Mouse (Mus musculus) heart, embryonic 16.5 days (tissue): ENCODE results near the gene Kif1b. TPM values are rescaled to one million over a fixed set of nuclear protein-coding genes. Genes with fewer than 3 reads are reported as not detected.
"Not testable (repeated sequence)": the region's sequence is repeated elsewhere in the genome, so short reads cannot be mapped to it uniquely, and the experiment has no call there.

Experiments used
- ATAC-seq: fragments of 200-750 bp; cut with Nextera tagmentation; replicated peaks from 2 replicates; pipeline ENCODE4 v1.8.0; 2017; ENCODE audit warnings: moderate number of reproducible peaks; ENCODE audit not compliant: insufficient read depth, low FRiP score; ENCODE audit errors: extremely low read depth
- H3K27ac ChIP-seq: fragments of 300-500 bp; sonication (generic); 2 replicates; pipeline ENCODE4 v1.5.1; 2014; ENCODE audit warnings: mild to moderate bottlenecking, low read length, control low read depth, moderate library complexity
- H3K27me3 ChIP-seq: fragments of 300-500 bp; sonication (generic); 2 replicates; pipeline ENCODE4 v1.6.1; 2014; ENCODE audit warnings: low read length, mixed read lengths; ENCODE audit not compliant: control insufficient read depth, insufficient read depth
- H3K36me3 ChIP-seq: fragments of 300-500 bp; sonication (generic); 2 replicates; pipeline ENCODE4 v1.6.1; 2014; ENCODE audit not compliant: control insufficient read depth, insufficient read depth
- H3K4me1 ChIP-seq: fragments of 300-500 bp; sonication (generic); 2 replicates; pipeline ENCODE4 v1.6.1; 2014; ENCODE audit warnings: low read length, mixed read lengths; ENCODE audit not compliant: control insufficient read depth, insufficient read depth
- H3K4me2 ChIP-seq: fragments of 300-500 bp; sonication (generic); 2 replicates; pipeline ENCODE4 v1.6.1; 2014; ENCODE audit warnings: low read depth, mild to moderate bottlenecking, control low read depth, low read length
- H3K4me3 ChIP-seq: fragments of 300-500 bp; sonication (generic); 2 replicates; pipeline ENCODE4 v1.5.1; 2014; ENCODE audit warnings: mild to moderate bottlenecking, control low read depth, low read length
- H3K9ac ChIP-seq: fragments of 300-500 bp; sonication (generic); 2 replicates; pipeline ENCODE4 v1.6.1; 2014; ENCODE audit warnings: low read length, control low read depth
- H3K9me3 ChIP-seq: fragments of 300-500 bp; sonication (generic); replicated peaks from 2 replicates; pipeline ENCODE4 v1.6.1; 2016; ENCODE audit warnings: low read length; ENCODE audit not compliant: control insufficient read depth
- WGBS: fragments of 180-500 bp; shearing (Covaris S2); extraction: QIAGEN DNeasy Blood & Tissue Kit; methylation state at CpG from one replicate; pipeline ENCODE4 v1.1.7; 2014; 5-methylcytosine and 5-hydroxymethylcytosine counted together
- polyA plus RNA-seq: library from polyadenylated mRNA; unstranded; fragments of >200 nt; fragmentation: Nextera tagmentation; extraction: Ambion mirVana; gene quantifications from 2 replicates; pipeline ENCODE4 v1.2.1, GENCODE M21; 2015

The Kif1b gene
- polyA plus RNA-seq, 1 experiment from 2014 or later = 39.8 TPM

- Histone ChIP-seq H3K4me1 (peaks cover 12% of the 10 kb centered on the region), H3K36me3 (no peaks in the 10 kb centered on the region), H3K9ac (no peak overlapping the region), H3K27me3 (no peaks in the 10 kb centered on the region), H3K27ac (no peak overlapping the region), H3K9me3 (no peaks in the 10 kb centered on the region), H3K4me2 (no peak overlapping the region), H3K4me3 (no peak overlapping the region)
- no peak for ATAC-seq
- 61% methylated on average over 5 of the region's 5 CpGs for WGBS
Measured at GRCm38 (mm10) chr4:149171581-149171981, 135.9 kb downstream of the Kif1b start.

DNA sequence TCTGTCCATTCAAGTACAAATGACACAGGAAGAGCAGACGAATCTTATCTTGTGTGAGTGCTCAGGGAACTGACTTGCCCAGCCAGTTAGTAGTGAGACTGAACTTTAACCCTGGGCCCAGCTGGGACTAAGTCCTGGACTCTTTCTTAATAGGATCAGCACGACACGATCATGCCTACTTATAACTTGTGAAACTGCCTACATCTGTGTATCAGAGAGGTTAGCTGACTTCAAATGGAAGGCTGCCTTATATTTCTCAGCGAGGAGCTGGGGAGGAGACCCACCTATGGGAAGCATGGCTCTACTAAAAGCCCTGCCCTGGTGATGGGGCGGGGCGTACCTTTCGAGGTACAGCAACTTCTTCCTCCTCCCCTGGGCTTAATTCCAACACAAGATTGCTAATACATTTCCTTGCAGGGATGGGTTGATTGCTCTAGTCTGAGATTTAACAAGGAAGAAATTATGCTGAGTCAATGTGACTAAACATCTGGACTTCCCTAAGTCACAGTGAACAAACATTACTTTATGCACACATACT, 137.0 kb downstream of the Kif1b start:
- WGBS = 58% methylated on average over 7 of the region's 7 CpGs

GRCm38 (mm10) chr4:149169926-149170325, 137.6 kb downstream of the Kif1b start:
- not testable (repeated sequence) for H3K36me3 ChIP-seq, ATAC-seq, H3K9ac ChIP-seq, H3K4me3 ChIP-seq, H3K27me3 ChIP-seq, H3K27ac ChIP-seq, H3K4me2 ChIP-seq, H3K9me3 ChIP-seq
- WGBS = 83% methylated on average over 7 of the region's 8 CpGs
- peaks cover 20% of the 10 kb centered on the region for H3K4me1 ChIP-seq

More for the DNA sequence above, 137.0 kb downstream of the Kif1b start:
- Histone ChIP-seq H3K4me2 (no peak overlapping the region), H3K36me3 (no peaks in the 10 kb centered on the region), H3K9ac (no peak overlapping the region), H3K27me3 (no peaks in the 10 kb centered on the region), H3K4me3 (no peak overlapping the region), H3K9me3 (no peaks in the 10 kb centered on the region), H3K27ac (peak overlapping the region; percentile 13), H3K4me1 (peaks cover 16% of the 10 kb centered on the region)
- ATAC-seq = no peak

- H3K4me2 ChIP-seq = no peak overlapping the region
Measured at GRCm38 (mm10) chr4:149168016-149168415, 139.5 kb downstream of the Kif1b start.

GRCm38 (mm10) chr4:149166957-149167611, 140.4 kb downstream of the Kif1b start:
- ATAC-seq = peak; percentile 37
- Histone ChIP-seq H3K4me3 (peak overlapping the region; percentile 79), H3K27me3 (no peaks in the 10 kb centered on the region), H3K9ac (peak overlapping the region; percentile 80), H3K9me3 (no peaks in the 10 kb centered on the region), H3K36me3 (0 out of 2 replicates have a peak, but pooled peaks cover 6% of the 10 kb centered on the region), H3K27ac (peak overlapping the region; percentile 77), H3K4me2 (peak overlapping the region; percentile 97), H3K4me1 (peaks cover 8% of the 10 kb centered on the region)
- under 1% methylated on average over 27 of the region's 27 CpGs for WGBS

More at GRCm38 (mm10) chr4:149168016-149168415, 139.5 kb downstream of the Kif1b start:
- H3K27me3 ChIP-seq = no peaks in the 10 kb centered on the region
- WGBS = 41% methylated on average over 2 of the region's 2 CpGs
- ATAC-seq = no peak
- 0 out of 2 replicates have a peak, but pooled peaks cover 2% of the 10 kb centered on the region for H3K36me3 ChIP-seq
- no peak overlapping the region for H3K9ac ChIP-seq
- no peaks in the 10 kb centered on the region for H3K9me3 ChIP-seq
- no peak overlapping the region for H3K27ac ChIP-seq
- no peak overlapping the region for H3K4me3 ChIP-seq
- H3K4me1 ChIP-seq = peaks cover 18% of the 10 kb centered on the region

- H3K9me3 ChIP-seq = no peaks in the 10 kb centered on the region
- peak within 1 kb of the TSS; percentile 93 for H3K9ac ChIP-seq
- H3K27me3 ChIP-seq = no peaks in the 10 kb centered on the region
- peak within 1 kb of the TSS; percentile 97 for H3K4me2 ChIP-seq
- H3K36me3 ChIP-seq = peaks cover 8% of the 10 kb centered on the region
- peak; percentile 100 for ATAC-seq
- H3K4me1 ChIP-seq = peaks cover 8% of the 10 kb centered on the region
- peak within 1 kb of the TSS; percentile 79 for H3K4me3 ChIP-seq
- peak within 1 kb of the TSS; percentile 83 for H3K27ac ChIP-seq
- under 1% methylated on average over 59 of the region's 59 CpGs for WGBS
Measured at GRCm38 (mm10) chr4:149166215-149166946, 141.1 kb downstream of the Kif1b start, which contains the start of gene Pgd. TSS of gene Pgd (minus strand) at chr4:149166771.

DNA sequence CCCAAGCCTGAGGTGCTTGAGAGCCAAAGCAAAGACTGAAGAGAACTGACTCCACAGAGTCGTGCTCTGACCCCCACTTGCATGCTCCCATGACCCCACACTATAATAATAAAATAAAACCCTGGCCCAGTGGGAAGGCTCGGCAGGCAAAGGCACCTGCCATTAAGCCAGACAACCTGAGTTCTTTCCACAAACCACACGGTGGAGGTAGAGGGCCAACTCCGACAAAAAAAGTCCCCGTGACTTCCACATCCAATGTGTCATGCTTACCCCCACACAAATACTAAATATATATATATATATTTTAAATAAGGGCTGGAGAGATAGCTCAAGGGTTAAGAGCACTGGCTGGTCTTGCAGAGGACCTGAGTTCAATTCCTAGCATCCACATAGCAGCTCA, 143.3 kb downstream of the Kif1b start:
- peaks cover 21% of the 10 kb centered on the region for H3K36me3 ChIP-seq
- H3K27ac ChIP-seq = no peak overlapping the region
- peaks cover 8% of the 10 kb centered on the region for H3K4me1 ChIP-seq
- H3K4me3 ChIP-seq = no peak overlapping the region
- no peaks in the 10 kb centered on the region for H3K9me3 ChIP-seq
- H3K9ac ChIP-seq = no peak overlapping the region
- 60% methylated on average over 5 of the region's 5 CpGs for WGBS
- no peak for ATAC-seq
- no peak overlapping the region for H3K4me2 ChIP-seq
- H3K27me3 ChIP-seq = no peaks in the 10 kb centered on the region

- 78% methylated on average over 1 of the region's 1 CpGs for WGBS
- no peak overlapping the region for H3K4me2 ChIP-seq
- H3K27ac ChIP-seq = no peak overlapping the region
- H3K27me3 ChIP-seq = no peaks in the 10 kb centered on the region
- H3K9ac ChIP-seq = no peak overlapping the region
- H3K36me3 ChIP-seq = peaks cover 21% of the 10 kb centered on the region
- no peak overlapping the region for H3K4me3 ChIP-seq
- peaks cover 8% of the 10 kb centered on the region for H3K4me1 ChIP-seq
- H3K9me3 ChIP-seq = no peaks in the 10 kb centered on the region
- ATAC-seq = no peak
Measured at GRCm38 (mm10) chr4:149163196-149163595, 144.3 kb downstream of the Kif1b start.

DNA sequence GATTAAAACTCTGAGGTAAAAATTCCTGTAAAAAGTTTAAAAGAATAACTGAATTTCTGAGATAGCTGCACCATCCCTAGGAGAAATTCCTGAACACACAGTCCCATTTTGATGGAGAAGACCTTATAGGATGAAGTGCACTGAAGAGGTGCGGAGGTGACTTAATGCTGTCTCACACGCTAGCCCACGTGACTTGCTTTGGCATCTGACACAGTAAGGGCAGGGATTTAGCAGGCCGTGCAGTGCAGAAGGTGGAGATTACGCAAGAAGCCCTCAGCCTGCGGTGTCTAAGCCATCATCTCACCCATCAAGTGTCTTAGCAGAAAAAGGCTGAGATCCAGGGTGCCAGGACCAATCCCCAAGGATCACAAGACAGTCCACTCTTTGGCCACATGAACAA, 146.3 kb downstream of the Kif1b start:
- Histone ChIP-seq H3K4me2 (no peak overlapping the region), H3K27me3 (no peaks in the 10 kb centered on the region), H3K4me3 (no peak overlapping the region), H3K36me3 (peaks cover 35% of the 10 kb centered on the region), H3K9ac (no peak overlapping the region), H3K27ac (no peak overlapping the region), H3K9me3 (no peaks in the 10 kb centered on the region), H3K4me1 (peaks cover 8% of the 10 kb centered on the region)
- no peak for ATAC-seq
- 90% methylated on average over 6 of the region's 6 CpGs for WGBS
